Mouse (Mus musculus): ENCODE measurements around the gene Olfr978. TPM values are rescaled to one million over a fixed set of nuclear protein-coding genes. Genes with fewer than 3 reads are reported as not detected.
"Not testable (repeated sequence)": the region's sequence is repeated elsewhere in the genome, so short reads cannot be mapped to it uniquely, and the experiment has no call there.

Olfr978 gene
- not detected in 2 replicates for polyA plus RNA-seq (2015; fragmentation: Nextera tagmentation; extraction: Ambion mirVana)

DNA sequence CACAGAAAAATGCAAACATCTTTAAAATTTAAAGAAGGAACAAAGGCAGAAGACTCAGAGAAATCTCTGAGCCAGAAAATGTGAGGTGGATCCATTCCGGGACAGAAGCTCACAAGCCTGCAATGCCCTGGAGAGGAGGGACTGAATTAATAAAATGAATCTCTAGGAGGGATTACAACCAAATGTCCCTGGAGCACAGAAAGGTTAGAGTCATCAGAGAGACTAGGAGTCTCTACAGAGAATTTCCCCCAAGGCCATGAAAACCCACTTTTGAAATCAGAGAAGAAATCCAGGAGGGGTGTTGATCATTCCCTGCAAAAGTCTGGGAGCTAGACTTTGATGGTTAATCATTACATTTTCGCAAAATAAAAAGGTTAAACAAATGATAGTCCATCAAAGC lies at the start of gene Olfr978:
Gene Olfr978, plus strand, starts transcription at position 301 of the 400 bp plus-strand sequence.
- Histone ChIP-seq H3K4me1 (ENCODE audit: insufficient read depth) (no peaks in the 10 kb centered on the region), H3K9ac (replicated peaks) (no peak within 1 kb of the TSS), H3K27ac (ENCODE audit: low read depth) (no peak within 1 kb of the TSS), H3K9me3 (ENCODE audit: low read length) (no peaks in the 10 kb centered on the region), H3K4me2 (ENCODE audit: low read depth, low read length) (no peak within 1 kb of the TSS), H3K4me3 (ENCODE audit: low read depth, low read length) (no peak within 1 kb of the TSS), H3K36me3 (replicated peaks; ENCODE audit: insufficient read depth, low read length) (no peaks in the 10 kb centered on the region), H3K27me3 (ENCODE audit: insufficient read depth, low read length) (no peaks in the 10 kb centered on the region)
- DNase-seq = no peak
- no peak for ATAC-seq
- 76% methylated on average over 2 of the region's 2 CpGs for WGBS (ENCODE audit: insufficient replicate concordance)
- no peak for TF ChIP-seq CTCF (IDR thresholded peaks at IDR 0.05; ENCODE audit: low read depth)

DNA sequence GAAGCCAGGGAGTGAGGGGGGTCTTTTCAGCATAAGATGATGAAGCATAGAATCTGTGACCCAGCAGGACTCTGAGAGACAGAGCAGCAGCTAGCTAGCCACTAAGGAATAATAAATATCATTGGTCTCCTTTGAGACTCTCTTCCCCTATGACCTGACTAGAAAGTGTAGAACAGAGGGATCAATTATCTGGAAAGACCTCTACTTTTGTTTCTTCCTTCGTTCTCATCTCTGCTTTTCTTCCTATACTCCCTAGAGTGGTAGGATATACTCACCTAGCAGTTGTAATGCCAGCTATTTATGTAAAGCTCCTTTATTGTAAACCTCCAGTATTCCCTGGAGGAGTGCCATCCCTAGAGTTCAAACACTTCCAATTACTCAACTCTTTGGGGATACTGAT lies 40.0 kb upstream of the Olfr978 start, which contains the start of gene Olfr975:
Gene Olfr975, minus strand, starts transcription at position 101 of the 400 bp plus-strand sequence.
- H3K9ac ChIP-seq (replicated peaks) = no peak within 1 kb of the TSS
- H3K4me2 ChIP-seq (ENCODE audit: low read depth, low read length) = no peak within 1 kb of the TSS
- no peak for DNase-seq
- H3K4me3 ChIP-seq (ENCODE audit: low read depth, low read length) = no peak within 1 kb of the TSS
- WGBS (ENCODE audit: insufficient replicate concordance) = 68% methylated on average over 1 of the region's 1 CpGs
- ATAC-seq = no peak
- TF ChIP-seq EP300 (IDR thresholded peaks at IDR 0.05; ENCODE audit: low read depth) = no peak
- no peak for TF ChIP-seq CTCF (IDR thresholded peaks at IDR 0.05; ENCODE audit: low read depth)
- no peak within 1 kb of the TSS for H3K27ac ChIP-seq (ENCODE audit: low read depth)
- H3K9me3 ChIP-seq (ENCODE audit: low read length) = no peaks in the 10 kb centered on the region
- no peaks in the 10 kb centered on the region for H3K36me3 ChIP-seq (replicated peaks; ENCODE audit: insufficient read depth, low read length)
- H3K4me1 ChIP-seq (ENCODE audit: insufficient read depth) = no peaks in the 10 kb centered on the region
- H3K27me3 ChIP-seq (ENCODE audit: insufficient read depth, low read length) = no peaks in the 10 kb centered on the region

DNA sequence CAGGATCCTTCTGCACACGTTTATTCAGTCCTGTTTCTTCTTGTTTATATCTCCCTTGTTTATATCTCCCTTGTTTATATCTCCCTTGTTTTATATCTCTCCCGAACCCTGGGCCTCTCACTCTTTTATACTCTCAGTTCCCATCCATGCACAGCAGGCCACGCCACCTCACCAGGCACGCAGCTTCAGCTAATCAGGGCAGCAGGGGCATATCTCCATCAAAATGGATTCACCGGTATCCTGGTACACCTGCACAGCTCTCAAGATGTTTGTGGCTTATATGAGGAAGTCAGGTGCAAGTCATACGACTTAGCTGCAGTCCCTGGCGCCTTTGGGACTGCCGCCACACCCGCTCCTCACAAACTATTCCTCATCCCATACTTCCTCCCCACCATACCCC lies 30.9 kb upstream of the Olfr978 start, which contains the start of gene Olfr976:
Gene Olfr976, minus strand, starts transcription at position 101 of the 400 bp plus-strand sequence.
- WGBS (ENCODE audit: insufficient replicate concordance) = 66% methylated on average over 6 of the region's 9 CpGs
- not testable (repeated sequence) for H3K36me3 ChIP-seq (replicated peaks; ENCODE audit: insufficient read depth, low read length); H3K4me2 ChIP-seq (ENCODE audit: low read depth, low read length); H3K4me3 ChIP-seq (ENCODE audit: low read depth, low read length); H3K27me3 ChIP-seq (ENCODE audit: insufficient read depth, low read length); H3K27ac ChIP-seq (ENCODE audit: low read depth); H3K9me3 ChIP-seq (ENCODE audit: low read length); ATAC-seq; H3K9ac ChIP-seq (replicated peaks); H3K4me1 ChIP-seq (ENCODE audit: insufficient read depth); DNase-seq

DNA sequence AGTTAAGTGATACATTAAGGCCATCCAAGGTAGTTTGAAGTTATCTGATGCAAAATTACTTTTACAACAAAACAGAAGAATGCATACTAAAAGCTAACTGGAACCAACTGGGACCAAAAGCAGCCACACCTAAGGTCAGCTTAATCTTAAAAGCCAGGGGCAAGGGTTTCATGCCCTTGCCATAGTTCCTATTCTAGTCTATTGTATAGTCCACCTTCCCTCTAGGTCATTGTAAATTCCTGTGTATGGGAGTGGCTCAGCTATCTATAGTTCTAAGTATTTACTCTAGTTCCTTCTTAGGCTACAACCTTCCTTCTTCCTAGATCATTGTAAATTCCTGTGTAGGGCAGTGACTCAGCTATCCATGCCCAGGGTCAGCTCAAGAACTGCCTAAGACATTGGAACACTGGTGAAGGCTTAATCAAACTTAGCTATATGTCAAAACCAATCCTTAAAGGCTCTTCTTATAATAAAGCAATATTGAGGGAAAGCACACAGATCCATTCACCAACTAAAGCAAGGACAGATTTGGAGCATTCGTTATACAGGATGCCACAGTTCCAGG lies 15.2 kb upstream of the Olfr978 start:
- not testable (repeated sequence) for H3K27ac ChIP-seq (ENCODE audit: low read depth); H3K4me3 ChIP-seq (ENCODE audit: low read depth, low read length); ATAC-seq; H3K4me2 ChIP-seq (ENCODE audit: low read depth, low read length); H3K9me3 ChIP-seq (ENCODE audit: low read length); DNase-seq; H3K36me3 ChIP-seq (replicated peaks; ENCODE audit: insufficient read depth, low read length); H3K9ac ChIP-seq (replicated peaks); H3K4me1 ChIP-seq (ENCODE audit: insufficient read depth); H3K27me3 ChIP-seq (ENCODE audit: insufficient read depth, low read length)
- 67% methylated on average over 1 of the region's 1 CpGs for WGBS (ENCODE audit: insufficient replicate concordance)

DNA sequence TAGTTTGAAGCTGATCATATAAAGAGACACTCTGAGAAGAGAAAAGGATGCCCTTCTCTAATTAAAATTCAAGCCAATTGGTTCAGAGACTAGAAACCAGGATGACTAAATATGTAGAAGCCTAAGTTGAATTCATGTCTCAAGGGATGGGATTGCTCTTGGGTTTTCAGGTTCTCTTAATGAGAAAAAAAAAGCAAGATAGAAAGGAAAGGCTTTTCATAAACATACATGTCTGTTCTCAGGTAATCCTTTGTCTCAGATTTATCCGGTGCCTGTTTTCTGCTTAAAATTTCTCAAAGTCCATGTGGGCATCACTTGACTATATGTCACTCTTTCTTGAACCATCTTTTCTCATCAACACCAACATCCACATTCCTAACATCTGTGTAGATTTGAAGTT lies 11.5 kb downstream of the Olfr978 start, which contains the start of gene Olfr979:
Gene Olfr979, minus strand, starts transcription at position 101 of the 400 bp plus-strand sequence.
- TF ChIP-seq CTCF (IDR thresholded peaks at IDR 0.05; ENCODE audit: low read depth) = no peak
- no peak for TF ChIP-seq EP300 (IDR thresholded peaks at IDR 0.05; ENCODE audit: low read depth)
- no peak within 1 kb of the TSS for H3K9ac ChIP-seq (replicated peaks)
- H3K4me1 ChIP-seq (ENCODE audit: insufficient read depth) = no peaks in the 10 kb centered on the region
- no peaks in the 10 kb centered on the region for H3K9me3 ChIP-seq (ENCODE audit: low read length)
- H3K4me3 ChIP-seq (ENCODE audit: low read depth, low read length) = no peak within 1 kb of the TSS
- H3K27me3 ChIP-seq (ENCODE audit: insufficient read depth, low read length) = no peaks in the 10 kb centered on the region
- no peak within 1 kb of the TSS for H3K4me2 ChIP-seq (ENCODE audit: low read depth, low read length)
- H3K27ac ChIP-seq (ENCODE audit: low read depth) = no peak within 1 kb of the TSS
- 82% methylated on average over 1 of the region's 1 CpGs for WGBS (ENCODE audit: insufficient replicate concordance)
- DNase-seq (no peak), ATAC-seq (no peak)
- no peaks in the 10 kb centered on the region for H3K36me3 ChIP-seq (replicated peaks; ENCODE audit: insufficient read depth, low read length)

DNA sequence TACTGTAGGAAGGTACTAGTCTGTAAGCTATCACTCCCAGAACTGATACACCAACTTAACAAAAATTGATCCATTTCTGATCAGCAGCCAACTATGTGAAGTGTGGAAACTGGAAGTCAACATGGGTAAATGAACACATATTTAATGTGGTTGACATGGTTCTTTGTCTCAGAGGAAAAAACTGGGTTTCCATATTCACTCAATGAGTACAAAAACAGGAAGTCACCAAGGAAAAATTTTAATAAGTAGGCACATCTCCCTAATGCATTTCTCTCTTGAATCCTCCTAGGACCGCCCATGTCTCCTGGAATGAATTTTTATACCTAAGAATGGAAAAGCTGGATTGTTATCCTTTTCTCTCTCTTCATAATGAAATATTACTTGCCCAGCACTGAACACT lies 17.6 kb downstream of the Olfr978 start, which contains the start of gene Olfr980:
Gene Olfr980, minus strand, starts transcription at position 101 of the 400 bp plus-strand sequence.
- Histone ChIP-seq H3K9ac (replicated peaks) (no peak within 1 kb of the TSS), H3K4me2 (ENCODE audit: low read depth, low read length) (no peak within 1 kb of the TSS), H3K4me3 (ENCODE audit: low read depth, low read length) (no peak within 1 kb of the TSS), H3K27me3 (ENCODE audit: insufficient read depth, low read length) (no peaks in the 10 kb centered on the region), H3K4me1 (ENCODE audit: insufficient read depth) (no peaks in the 10 kb centered on the region), H3K36me3 (replicated peaks; ENCODE audit: insufficient read depth, low read length) (no peaks in the 10 kb centered on the region), H3K27ac (ENCODE audit: low read depth) (no peak within 1 kb of the TSS), H3K9me3 (ENCODE audit: low read length) (no peaks in the 10 kb centered on the region)
- DNase-seq = no peak
- no peak for TF ChIP-seq EP300 (IDR thresholded peaks at IDR 0.05; ENCODE audit: low read depth)
- no peak for TF ChIP-seq CTCF (IDR thresholded peaks at IDR 0.05; ENCODE audit: low read depth)
- no peak for ATAC-seq
- WGBS (ENCODE audit: insufficient replicate concordance) = 74% methylated on average over 1 of the region's 1 CpGs

DNA sequence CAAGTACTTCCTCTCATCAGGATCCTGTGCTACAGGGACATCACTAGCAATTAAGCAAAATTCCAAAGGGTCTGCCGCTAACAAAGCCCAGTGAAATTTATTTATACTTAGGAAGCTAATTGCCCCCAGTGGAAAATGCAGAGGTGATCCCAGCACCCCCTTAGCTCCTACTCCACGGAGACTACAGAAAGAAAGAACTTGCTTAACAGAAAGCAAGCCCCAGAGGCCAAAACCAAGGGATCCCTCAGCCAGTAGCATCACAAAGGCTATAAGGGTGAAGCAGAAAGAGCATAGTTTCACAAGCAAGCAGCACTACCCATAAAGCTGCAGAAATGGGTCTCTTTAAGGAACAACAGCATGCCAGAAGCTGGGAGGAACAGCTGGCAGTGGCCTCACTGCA lies 29.3 kb downstream of the Olfr978 start, which contains the start of gene Olfr981:
Gene Olfr981, plus strand, starts transcription at position 301 of the 400 bp plus-strand sequence.
- H3K4me3 ChIP-seq (ENCODE audit: low read depth, low read length) = no peak within 1 kb of the TSS
- no peak within 1 kb of the TSS for H3K9ac ChIP-seq (replicated peaks)
- no peaks in the 10 kb centered on the region for H3K9me3 ChIP-seq (ENCODE audit: low read length)
- ATAC-seq (no peak), DNase-seq (no peak)
- no peak within 1 kb of the TSS for H3K4me2 ChIP-seq (ENCODE audit: low read depth, low read length)
- H3K27ac ChIP-seq (ENCODE audit: low read depth) = no peak within 1 kb of the TSS
- TF ChIP-seq CTCF (IDR thresholded peaks at IDR 0.05; ENCODE audit: low read depth) (no peak), EP300 (IDR thresholded peaks at IDR 0.05; ENCODE audit: low read depth) (no peak)
- 53% methylated on average over 2 of the region's 2 CpGs for WGBS (ENCODE audit: insufficient replicate concordance)
- no peaks in the 10 kb centered on the region for H3K27me3 ChIP-seq (ENCODE audit: insufficient read depth, low read length)
- no peaks in the 10 kb centered on the region for H3K4me1 ChIP-seq (ENCODE audit: insufficient read depth)
- H3K36me3 ChIP-seq (replicated peaks; ENCODE audit: insufficient read depth, low read length) = no peaks in the 10 kb centered on the region

Other genes starting within 250 kb of the Olfr978 start
- not detected in 2 replicates for gene Olfr967, start 245.9 kb upstream of the Olfr978 start, polyA plus RNA-seq (2015; fragmentation: Nextera tagmentation; extraction: Ambion mirVana)
- not detected in 2 replicates for gene Olfr968, start 208.9 kb upstream of the Olfr978 start, polyA plus RNA-seq (2015; fragmentation: Nextera tagmentation; extraction: Ambion mirVana)
- gene Olfr969, start 201.2 kb upstream of the Olfr978 start, polyA plus RNA-seq (2015; fragmentation: Nextera tagmentation; extraction: Ambion mirVana) = not detected in 2 replicates
- gene Olfr970, start 183.3 kb upstream of the Olfr978 start, polyA plus RNA-seq (2015; fragmentation: Nextera tagmentation; extraction: Ambion mirVana) = not detected in 2 replicates
- not detected in 2 replicates for gene Olfr971, start 155.2 kb upstream of the Olfr978 start, polyA plus RNA-seq (2015; fragmentation: Nextera tagmentation; extraction: Ambion mirVana)
- not detected in 2 replicates for gene Olfr972, start 125.7 kb upstream of the Olfr978 start, polyA plus RNA-seq (2015; fragmentation: Nextera tagmentation; extraction: Ambion mirVana)
- gene Olfr229, start 84.8 kb upstream of the Olfr978 start, polyA plus RNA-seq (2015; fragmentation: Nextera tagmentation; extraction: Ambion mirVana) = not detected in 2 replicates
- gene Olfr974, start 54.6 kb upstream of the Olfr978 start, polyA plus RNA-seq (2015; fragmentation: Nextera tagmentation; extraction: Ambion mirVana) = not detected in 2 replicates
- gene Olfr975, start 40.1 kb upstream of the Olfr978 start, polyA plus RNA-seq (2015; fragmentation: Nextera tagmentation; extraction: Ambion mirVana) = not detected in 2 replicates
- not detected in 2 replicates for gene Olfr976, start 31.0 kb upstream of the Olfr978 start, polyA plus RNA-seq (2015; fragmentation: Nextera tagmentation; extraction: Ambion mirVana)
- gene Olfr979, start 11.4 kb downstream of the Olfr978 start, polyA plus RNA-seq (2015; fragmentation: Nextera tagmentation; extraction: Ambion mirVana) = not detected in 2 replicates
- not detected in 2 replicates for gene Olfr980, start 17.5 kb downstream of the Olfr978 start, polyA plus RNA-seq (2015; fragmentation: Nextera tagmentation; extraction: Ambion mirVana)
- not detected in 2 replicates for gene Olfr981, start 29.4 kb downstream of the Olfr978 start, polyA plus RNA-seq (2015; fragmentation: Nextera tagmentation; extraction: Ambion mirVana)
- gene Olfr982, start 81.7 kb downstream of the Olfr978 start, polyA plus RNA-seq (2015; fragmentation: Nextera tagmentation; extraction: Ambion mirVana) = not detected in 2 replicates
- not detected in 2 replicates for gene Olfr983, start 101.5 kb downstream of the Olfr978 start, polyA plus RNA-seq (2015; fragmentation: Nextera tagmentation; extraction: Ambion mirVana)
- gene Olfr984, start 122.1 kb downstream of the Olfr978 start, polyA plus RNA-seq (2015; fragmentation: Nextera tagmentation; extraction: Ambion mirVana) = not detected in 2 replicates
- not detected in 2 replicates for gene Olfr985, start 138.1 kb downstream of the Olfr978 start, polyA plus RNA-seq (2015; fragmentation: Nextera tagmentation; extraction: Ambion mirVana)
- not detected in 2 replicates for gene Tmem225, start 156.0 kb downstream of the Olfr978 start, polyA plus RNA-seq (2015; fragmentation: Nextera tagmentation; extraction: Ambion mirVana)
- gene Olfr986, start 188.8 kb downstream of the Olfr978 start, polyA plus RNA-seq (2015; fragmentation: Nextera tagmentation; extraction: Ambion mirVana) = not detected in 2 replicates
- gene Zfp202, start 200.2 kb downstream of the Olfr978 start, polyA plus RNA-seq (2015; fragmentation: Nextera tagmentation; extraction: Ambion mirVana) = 0.60 and 0.78 TPM in 2 replicates

Measured in liver, postnatal 0 days (tissue).